ENCODE assay signal across 23 mouse cellular contexts in genomic region chr1:122607309-122607708, GRCm38 (mm10).
DNase-seq lines count a peak whose midpoint lies in the region; ATAC-seq and TF ChIP-seq lines count a peak whose summit lies in the region.
"Had no signal": no experiment of that assay in that cellular context is flagged by ENCODE, and none has a peak within 500 bp of the region (broad histone marks: within the 10 kb centered on the region; RNA-seq: fewer than 3 reads in every experiment).

No protein-coding gene starts in this region.

- no peak overlapping the region for H3K9ac ChIP-seq in forebrain, embryonic 13.5 days
- no peak overlapping the region for H3K9ac ChIP-seq in lung, postnatal 0 days (replicated peaks; ENCODE audit: low read depth)
- H3K9ac ChIP-seq: embryonic facial prominence, embryonic 13.5 days; embryonic facial prominence, embryonic 15.5 days; forebrain, embryonic 12.5 days; forebrain, embryonic 15.5 days; forebrain, postnatal 0 days had no signal

- no peak for TF ChIP-seq CTCF in lung, postnatal 0 days (IDR thresholded peaks at IDR 0.05)

- H3K27me3 ChIP-seq in forebrain, embryonic 13.5 days = no peaks in the 10 kb centered on the region
- no peaks in the 10 kb centered on the region for H3K27me3 ChIP-seq in lung, postnatal 0 days (replicated peaks; ENCODE audit: insufficient read depth, low read length)
- H3K27me3 ChIP-seq: embryonic facial prominence, embryonic 13.5 days; embryonic facial prominence, embryonic 15.5 days; forebrain, embryonic 12.5 days; forebrain, embryonic 15.5 days; Patski had no signal

- no peaks in the 10 kb centered on the region for H3K9me3 ChIP-seq in forebrain, embryonic 13.5 days (replicated peaks)
- H3K9me3 ChIP-seq in lung, postnatal 0 days (ENCODE audit: low read length) = no peaks in the 10 kb centered on the region
- H3K9me3 ChIP-seq: embryonic facial prominence, embryonic 13.5 days; embryonic facial prominence, embryonic 15.5 days; forebrain, embryonic 10.5 days; forebrain, embryonic 12.5 days; forebrain, embryonic 15.5 days had no signal

- H3K27ac ChIP-seq in forebrain, embryonic 13.5 days = no peak overlapping the region
- H3K27ac ChIP-seq in lung, postnatal 0 days (ENCODE audit: low read length) = no peak overlapping the region
- H3K27ac ChIP-seq: embryonic facial prominence, embryonic 13.5 days; embryonic facial prominence, embryonic 15.5 days; forebrain, embryonic 10.5 days; forebrain, embryonic 12.5 days; forebrain, embryonic 15.5 days had no signal

- TF ChIP-seq EP300 in lung, postnatal 0 days (IDR thresholded peaks at IDR 0.05) = no peak

- H3K4me2 ChIP-seq in forebrain, embryonic 13.5 days = no peak overlapping the region
- no peak overlapping the region for H3K4me2 ChIP-seq in lung, postnatal 0 days (replicated peaks; ENCODE audit: low read depth, low read length)
- H3K4me2 ChIP-seq: embryonic facial prominence, embryonic 13.5 days; embryonic facial prominence, embryonic 15.5 days; forebrain, embryonic 12.5 days; forebrain, embryonic 15.5 days had no signal

- peak; percentile 91 for DNase-seq in ES-CJ7 (ENCODE audit: low read depth, low spot score)
- peak; percentile 93 for DNase-seq in R1 (ENCODE audit: low read depth, low spot score)
- peak; percentile 86 for DNase-seq in ZHBTc4 (ENCODE audit: low read depth, low spot score)
- DNase-seq in cerebellum, adult 18-20 months = no peak
- no peak for DNase-seq in lung, postnatal 0 days (ENCODE audit: low spot score)
- DNase-seq: adrenal gland, adult 2 months; adrenal gland, postnatal 10 days; adrenal gland, postnatal 25 days; cerebellum, adult 11-12 months; cerebellum, adult 8-10 months; cerebellum, adult 9-11 months; cerebellum, postnatal 36 days; embryo, embryonic 11 days; forebrain, postnatal 0 days had no signal

- H3K4me3 ChIP-seq in forebrain, embryonic 13.5 days = no peak overlapping the region
- H3K4me3 ChIP-seq in lung, postnatal 0 days (ENCODE audit: low read depth, low read length) = no peak overlapping the region
- H3K4me3 ChIP-seq: embryonic facial prominence, embryonic 13.5 days; embryonic facial prominence, embryonic 15.5 days; erythroblast, embryonic 14.5 days; forebrain, embryonic 10.5 days; forebrain, embryonic 12.5 days; forebrain, embryonic 15.5 days had no signal

- no peaks in the 10 kb centered on the region for H3K4me1 ChIP-seq in forebrain, embryonic 13.5 days
- no peaks in the 10 kb centered on the region for H3K4me1 ChIP-seq in lung, postnatal 0 days (ENCODE audit: insufficient read depth, low read depth, low read length)
- H3K4me1 ChIP-seq: embryonic facial prominence, embryonic 13.5 days; embryonic facial prominence, embryonic 15.5 days; forebrain, embryonic 10.5 days; forebrain, embryonic 12.5 days; forebrain, embryonic 15.5 days had no signal

- WGBS in forebrain, embryonic 13.5 days = 53% methylated on average over 3 of the region's 3 CpGs
- 49% methylated on average over 3 of the region's 3 CpGs for WGBS in lung, postnatal 0 days

- no peak for ATAC-seq in forebrain, embryonic 13.5 days
- ATAC-seq in lung, postnatal 0 days = no peak
- ATAC-seq: forebrain, embryonic 15.5 days; forebrain, postnatal 0 days; Patski had no signal

- H3K36me3 ChIP-seq in forebrain, embryonic 13.5 days (ENCODE audit: poor library complexity, severe bottlenecking) = no peaks in the 10 kb centered on the region
- H3K36me3 ChIP-seq in lung, postnatal 0 days (ENCODE audit: insufficient read depth, low read length) = no peaks in the 10 kb centered on the region
- H3K36me3 ChIP-seq: embryonic facial prominence, embryonic 13.5 days; embryonic facial prominence, embryonic 15.5 days; forebrain, embryonic 10.5 days; forebrain, embryonic 12.5 days; forebrain, embryonic 15.5 days; G1E had no signal

Comparison
In these comparisons a context has a peak if more than half of its experiments do, and no peak if none do; other contexts are left out.
1. DNase-seq: peak in ES-CJ7 (single experiment), R1 (single experiment) and ZHBTc4 (single experiment); none in cerebellum, adult 18-20 months (0 of 2) and lung, postnatal 0 days (single experiment).